Mouse (Mus musculus) liver, embryonic 14.5 days (tissue): ENCODE results near the gene Vsig2.

Experiments
- CTCF ChIP-seq: IDR thresholded peaks from 2 replicates; pipeline ENCODE4 v1.5.1; 2016; ENCODE audit warnings: antibody characterized with exemption, low read depth, control low read depth
- EP300 ChIP-seq: IDR thresholded peaks from 2 replicates; pipeline ENCODE4 v1.6.1; 2016; ENCODE audit warnings: antibody characterized with exemption, low read depth

DNA sequence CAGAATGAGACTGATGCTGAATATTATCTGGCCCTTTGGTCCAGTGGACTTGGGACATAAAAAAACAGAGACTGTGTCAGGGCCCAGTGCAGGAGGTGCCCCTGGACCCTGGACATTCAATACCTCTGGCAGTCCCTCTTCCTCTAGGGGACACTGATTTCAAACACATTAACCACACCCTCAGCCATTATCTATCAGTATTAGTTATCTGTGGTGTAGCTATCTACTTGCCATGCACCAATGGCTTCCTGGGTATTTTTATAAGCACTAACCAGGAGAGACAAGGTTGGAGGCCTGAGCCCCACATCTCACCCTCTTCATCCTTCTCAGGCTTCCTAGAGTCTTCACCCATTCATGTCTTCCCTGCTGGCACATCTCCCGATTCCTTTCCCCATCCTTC, 11.4 kb downstream of the Vsig2 start:
- TF ChIP-seq CTCF (no peak), EP300 (no peak)
